Mouse (Mus musculus): Measurements from ENCODE around the gene Igf2r.

- no peak for TF ChIP-seq CTCF (conservative IDR thresholded peaks at IDR 0.05 in 1 of 2, IDR thresholded peaks at IDR 0.05 in 1 of 2; ENCODE audit: low read depth in 2 of 2, low read length in 2 of 2)
- TF ChIP-seq POLR2A (IDR thresholded peaks at IDR 0.05; ENCODE audit: low read depth, low read length) = no peak
- no peak for TF ChIP-seq IRF4 (IDR thresholded peaks at IDR 0.05; ENCODE audit: low read depth, low read length)
- TF ChIP-seq SMC3 (IDR thresholded peaks at IDR 0.05; ENCODE audit: low read depth, low read length) = no peak
- no peak for TF ChIP-seq USF1 (IDR thresholded peaks at IDR 0.05; ENCODE audit: low read depth, low read length)
- no peak for TF ChIP-seq MAX (IDR thresholded peaks at IDR 0.05; ENCODE audit: low read length)
- TF ChIP-seq POLR2AphosphoS2 (IDR thresholded peaks at IDR 0.05; ENCODE audit: low read depth, low read length) = no peak
- no peak for TF ChIP-seq KAT2A (IDR thresholded peaks at IDR 0.05; ENCODE audit: insufficient replicate concordance, low read length)
- TF ChIP-seq ETS1 (conservative IDR thresholded peaks at IDR 0.05; ENCODE audit: low read depth, low read length) = no peak
- TF ChIP-seq PAX5 (IDR thresholded peaks at IDR 0.05; ENCODE audit: low read length) = no peak
- TF ChIP-seq E2F4 (IDR thresholded peaks at IDR 0.05; ENCODE audit: insufficient replicate concordance, low read depth, low read length) = no peak
These were observed 56.5 kb downstream of the Igf2r start for GRCm38 (mm10) chr17:12712993-12713392.
